Mouse (Mus musculus): ENCODE measurements around the gene Cer1. TPM values are rescaled to one million over a fixed set of nuclear protein-coding genes. Genes with fewer than 3 reads are reported as not detected.

Cer1 gene
- total and polyA plus RNA-seq, 2 experiments from 2014 or later, result not detected

GRCm38 (mm10) chr4:82856986-82857385, 28.0 kb downstream of the Cer1 start:
- 87% methylated on average over 3 of the region's 3 CpGs for WGBS
- Histone ChIP-seq H3K9me3 (ENCODE audit: low read length) (no peaks in the 10 kb centered on the region), H3K4me3 (ENCODE audit: low read depth, low read length) (no peak overlapping the region), H3K27me3 (ENCODE audit: insufficient read depth, low read length) (no peaks in the 10 kb centered on the region), H3K27ac (ENCODE audit: low read depth, low read length) (no peak overlapping the region), H3K9ac (replicated peaks; ENCODE audit: low read length, poor library complexity, severe bottlenecking) (no peak overlapping the region), H3K4me1 (ENCODE audit: insufficient read depth, low read length) (peaks cover 6% of the 10 kb centered on the region; the same call in 1 of the 2 replicates), H3K36me3 (ENCODE audit: insufficient read depth, low read length) (no peaks in the 10 kb centered on the region), H3K4me2 (ENCODE audit: low read depth, low read length, poor library complexity, severe bottlenecking) (no peak overlapping the region)
- no peak for ATAC-seq (ENCODE audit: low FRiP score)
- DNase-seq (ENCODE audit: low spot score), result no peak
- no peak for TF ChIP-seq CTCF (IDR thresholded peaks at IDR 0.05)

- H3K4me1 ChIP-seq (ENCODE audit: insufficient read depth, low read length), result peaks cover 6% of the 10 kb centered on the region; the same call in 1 of the 2 replicates
- 87% methylated on average over 2 of the region's 2 CpGs for WGBS
- TF ChIP-seq CTCF (IDR thresholded peaks at IDR 0.05), result no peak
- no peaks in the 10 kb centered on the region for H3K9me3 ChIP-seq (ENCODE audit: low read length)
- no peak overlapping the region for H3K27ac ChIP-seq (ENCODE audit: low read depth, low read length)
- no peak overlapping the region for H3K4me3 ChIP-seq (ENCODE audit: low read depth, low read length)
- no peak overlapping the region for H3K4me2 ChIP-seq (ENCODE audit: low read depth, low read length, poor library complexity, severe bottlenecking)
- no peaks in the 10 kb centered on the region for H3K36me3 ChIP-seq (ENCODE audit: insufficient read depth, low read length)
- no peak overlapping the region for H3K9ac ChIP-seq (replicated peaks; ENCODE audit: low read length, poor library complexity, severe bottlenecking)
- H3K27me3 ChIP-seq (ENCODE audit: insufficient read depth, low read length), result no peaks in the 10 kb centered on the region
- no peak for DNase-seq (ENCODE audit: low spot score)
- ATAC-seq (ENCODE audit: low FRiP score), result no peak
Observed at GRCm38 (mm10) chr4:82853809-82854208, 31.1 kb downstream of the Cer1 start.

- DNase-seq (ENCODE audit: low spot score) (no peak), ATAC-seq (ENCODE audit: low FRiP score) (no peak)
- no peaks in the 10 kb centered on the region for H3K9me3 ChIP-seq (ENCODE audit: low read length)
- H3K4me3 ChIP-seq (ENCODE audit: low read depth, low read length), result no peak overlapping the region
- no peaks in the 10 kb centered on the region for H3K27me3 ChIP-seq (ENCODE audit: insufficient read depth, low read length)
- no peak overlapping the region for H3K4me2 ChIP-seq (ENCODE audit: low read depth, low read length, poor library complexity, severe bottlenecking)
- H3K4me1 ChIP-seq (ENCODE audit: insufficient read depth, low read length), result no peaks in the 10 kb centered on the region
- no peak overlapping the region for H3K9ac ChIP-seq (replicated peaks; ENCODE audit: low read length, poor library complexity, severe bottlenecking)
- 62% methylated on average over 5 of the region's 5 CpGs for WGBS
- peaks cover 2% of the 10 kb centered on the region; the same call in 1 of the 2 replicates for H3K36me3 ChIP-seq (ENCODE audit: insufficient read depth, low read length)
- no peak overlapping the region for H3K27ac ChIP-seq (ENCODE audit: low read depth, low read length)
- no peak for TF ChIP-seq CTCF (IDR thresholded peaks at IDR 0.05)
Observed at GRCm38 (mm10) chr4:82848552-82849234, 36.3 kb downstream of the Cer1 start.

DNA sequence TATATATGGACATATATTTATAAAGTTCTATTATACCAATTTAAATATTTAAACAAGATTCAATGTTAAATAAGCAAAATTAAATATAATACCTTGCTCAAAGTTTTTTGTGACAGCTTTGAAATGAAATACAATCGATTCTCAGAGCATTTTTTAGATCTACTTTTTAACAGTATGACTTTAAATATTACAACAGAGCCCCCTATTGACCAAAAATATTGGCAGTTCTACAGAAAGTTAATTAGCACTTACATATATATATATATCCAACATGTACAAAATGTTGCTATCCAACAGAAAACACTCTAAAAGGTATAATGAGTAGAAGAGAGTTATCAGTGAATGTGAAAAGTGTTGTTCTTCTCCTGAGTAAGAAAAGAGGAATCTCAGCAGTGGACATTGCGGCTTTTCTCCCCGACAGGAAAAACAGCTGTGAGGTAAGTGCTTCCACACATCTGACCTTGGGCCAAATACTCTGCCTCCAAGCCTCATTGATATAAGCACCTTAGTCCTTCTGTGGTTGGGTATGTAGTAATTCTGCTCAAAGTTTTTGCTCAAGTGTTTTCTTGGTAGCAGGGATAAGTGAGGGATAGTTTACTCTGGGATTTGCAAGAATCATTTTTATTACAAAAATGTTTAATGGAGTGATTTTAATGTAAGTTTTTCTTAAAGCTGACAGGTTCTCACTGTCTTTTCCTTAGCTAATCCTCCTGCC, 47.3 kb downstream of the Cer1 start:
- H3K27me3 ChIP-seq (ENCODE audit: insufficient read depth, low read length), result no peaks in the 10 kb centered on the region
- H3K4me3 ChIP-seq (ENCODE audit: low read depth, low read length), result no peak overlapping the region
- no peak overlapping the region for H3K9ac ChIP-seq (replicated peaks; ENCODE audit: low read length, poor library complexity, severe bottlenecking)
- H3K36me3 ChIP-seq (ENCODE audit: insufficient read depth, low read length), result peaks cover 9% of the 10 kb centered on the region
- ATAC-seq (ENCODE audit: low FRiP score), result no peak
- no peak overlapping the region for H3K4me2 ChIP-seq (ENCODE audit: low read depth, low read length, poor library complexity, severe bottlenecking)
- H3K4me1 ChIP-seq (ENCODE audit: insufficient read depth, low read length), result no peaks in the 10 kb centered on the region
- peak; percentile 68 for DNase-seq (ENCODE audit: low spot score)
- WGBS, result 69% methylated on average over 3 of the region's 3 CpGs
- no peaks in the 10 kb centered on the region for H3K9me3 ChIP-seq (ENCODE audit: low read length)
- no peak overlapping the region for H3K27ac ChIP-seq (ENCODE audit: low read depth, low read length)
- TF ChIP-seq CTCF (IDR thresholded peaks at IDR 0.05), result peak; percentile 57

Other genes starting within 250 kb of the Cer1 start
- 59.9 and 62.8 TPM in 2 replicates for gene Nfib, start 179.4 kb downstream of the Cer1 start, total RNA-seq (2014; rRNA removed)
- 19.9 and 27.7 TPM in 2 replicates for gene Nfib, start 179.4 kb downstream of the Cer1 start, polyA plus RNA-seq (2015; fragmentation: Nextera tagmentation; extraction: Ambion mirVana)
- 50.3 and 55.1 TPM in 2 replicates for gene Zdhhc21, start 25.2 kb downstream of the Cer1 start, total RNA-seq (2014; rRNA removed)
- 11.5 and 14.8 TPM in 2 replicates for gene Zdhhc21, start 25.2 kb downstream of the Cer1 start, polyA plus RNA-seq (2015; fragmentation: Nextera tagmentation; extraction: Ambion mirVana)
- 4.0 and 5.1 TPM in 2 replicates for gene Frem1, start 167.2 kb upstream of the Cer1 start, total RNA-seq (2014; rRNA removed)
- 1.0 and 1.1 TPM in 2 replicates for gene Frem1, start 167.2 kb upstream of the Cer1 start, polyA plus RNA-seq (2015; fragmentation: Nextera tagmentation; extraction: Ambion mirVana)

All from midbrain, postnatal 0 days (tissue).